Mouse (Mus musculus) lung, postnatal 0 days (tissue): ENCODE measurements around the gene 6030458C11Rik.

Experiments
- CTCF ChIP-seq: IDR thresholded peaks from 2 replicates; pipeline ENCODE4 v1.5.1; 2016; ENCODE audit warnings: antibody characterized with exemption, mild to moderate bottlenecking
- EP300 ChIP-seq: IDR thresholded peaks from 2 replicates; pipeline ENCODE4 v1.6.1; 2016; ENCODE audit warnings: antibody characterized with exemption, mild to moderate bottlenecking, control low read depth

GRCm38 (mm10) chr15:12829878-12830277, 5.4 kb upstream of the 6030458C11Rik start:
- TF ChIP-seq CTCF (no peak), EP300 (no peak)
